Mouse (Mus musculus): Measurements from ENCODE around the gene Batf3.
"Not testable (repeated sequence)": the region's sequence is repeated elsewhere in the genome, so short reads cannot be mapped to it uniquely, and the experiment has no call there.

Gene Batf3

DNA sequence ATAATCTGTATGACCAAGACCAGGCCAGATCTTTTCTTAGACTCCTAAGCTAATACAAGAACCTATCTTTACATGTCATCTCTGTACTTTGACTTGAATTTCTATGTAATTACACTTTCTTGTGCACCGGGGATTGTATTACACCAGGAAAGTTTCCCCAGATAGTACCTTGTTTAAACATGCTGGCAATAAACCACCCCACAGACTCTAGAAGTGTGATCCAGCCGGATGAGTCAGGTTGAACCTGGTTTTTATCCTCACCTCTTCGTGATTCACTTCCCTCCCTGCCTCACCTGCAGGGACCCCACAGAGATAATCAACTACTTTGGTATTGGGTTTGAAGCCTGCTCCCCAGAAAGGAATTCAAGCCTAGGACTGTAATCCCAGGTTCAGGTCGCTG, 37.8 kb downstream of the Batf3 start:
- no peak for DNase-seq

DNA sequence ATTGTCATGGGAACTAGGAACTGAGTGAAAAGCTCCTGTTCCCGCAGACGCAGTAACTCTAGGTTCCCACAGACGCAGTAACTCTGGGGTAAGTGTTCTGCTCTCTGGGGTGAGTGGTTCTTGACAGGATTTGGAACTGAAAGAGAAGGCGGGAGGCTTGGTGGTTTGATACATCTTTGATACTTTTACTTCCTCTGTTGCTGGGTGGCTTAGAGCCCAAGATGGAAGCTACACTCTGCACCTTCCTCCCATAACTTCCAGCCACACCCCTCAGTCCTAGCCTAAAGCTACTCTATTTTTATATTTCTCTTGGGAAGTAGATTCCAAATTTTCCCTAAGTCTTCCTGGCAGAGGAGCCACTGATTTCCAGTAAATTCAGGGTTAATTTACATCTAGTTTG, 40.8 kb downstream of the Batf3 start:
- no peak for DNase-seq

DNA sequence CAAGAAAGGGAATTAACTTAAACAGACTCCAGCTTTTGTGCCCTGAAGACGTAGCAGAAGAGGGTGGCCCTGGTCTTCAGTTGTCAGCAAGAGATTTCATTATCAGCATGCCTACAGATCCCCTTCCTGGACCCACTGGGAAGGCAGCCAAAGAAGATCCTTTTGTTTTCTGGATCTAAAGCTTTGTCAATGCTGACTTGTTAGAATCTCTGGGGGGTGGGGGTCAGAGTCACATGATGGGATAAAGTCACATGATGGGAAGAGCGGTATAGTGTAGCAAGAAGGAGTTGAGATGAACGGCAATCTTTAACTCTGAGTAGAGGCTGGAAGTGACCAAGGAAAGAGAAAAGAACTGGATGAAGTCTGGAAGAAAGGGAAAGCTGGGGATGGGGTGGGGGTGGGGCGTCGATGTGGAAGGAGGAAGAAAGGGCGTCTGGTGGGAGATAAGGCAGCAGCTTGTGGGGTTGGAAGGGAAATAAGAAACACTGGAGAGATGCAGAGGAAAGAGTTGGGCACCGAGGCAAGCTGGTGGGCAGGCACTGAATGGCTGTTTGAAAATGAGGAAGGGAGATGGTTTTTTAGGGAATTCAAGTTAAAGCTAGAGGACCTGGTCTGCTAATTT, 41.3 kb downstream of the Batf3 start:
- DNase-seq, result no peak

DNA sequence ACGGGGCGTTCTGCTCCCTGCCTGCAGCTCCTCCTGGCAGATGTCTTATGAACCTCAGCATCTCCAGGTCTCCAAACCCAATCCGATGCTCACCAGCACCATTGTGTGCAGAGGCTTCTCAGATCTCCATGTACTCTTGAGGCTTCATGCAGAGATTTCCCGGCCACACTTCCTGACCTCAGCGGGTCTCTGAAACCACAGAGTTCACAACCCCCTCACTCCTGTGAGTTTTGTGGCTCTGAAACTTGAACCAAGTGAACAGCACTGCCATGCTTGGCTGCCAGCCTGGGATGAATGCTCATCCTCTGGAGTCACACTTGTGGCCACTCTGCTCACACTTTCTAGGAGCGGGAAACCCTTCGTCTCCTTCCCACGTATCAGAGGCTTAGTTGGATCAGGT, 43.3 kb downstream of the Batf3 start:
- DNase-seq, result no peak

DNA sequence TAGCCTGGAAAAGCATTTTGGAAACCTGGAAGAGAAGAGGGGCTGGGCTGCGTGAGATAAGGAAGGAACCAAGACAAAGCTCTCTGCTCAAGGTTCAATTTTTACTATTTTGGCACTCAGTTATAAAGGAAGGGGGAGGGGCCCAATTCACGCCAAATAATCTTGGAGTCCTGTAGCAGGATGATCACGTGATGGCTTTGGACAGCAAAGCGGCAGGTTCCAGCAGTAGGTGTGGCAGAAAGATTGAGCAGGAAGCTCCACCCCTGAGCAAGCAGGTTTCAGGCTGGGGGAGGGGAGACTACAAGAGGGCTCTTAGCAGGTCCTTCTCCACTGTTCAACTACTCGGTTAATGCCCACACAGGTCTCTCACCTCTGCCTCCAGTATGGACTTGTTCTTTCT, 51.8 kb downstream of the Batf3 start:
- DNase-seq, result not testable (repeated sequence)

DNA sequence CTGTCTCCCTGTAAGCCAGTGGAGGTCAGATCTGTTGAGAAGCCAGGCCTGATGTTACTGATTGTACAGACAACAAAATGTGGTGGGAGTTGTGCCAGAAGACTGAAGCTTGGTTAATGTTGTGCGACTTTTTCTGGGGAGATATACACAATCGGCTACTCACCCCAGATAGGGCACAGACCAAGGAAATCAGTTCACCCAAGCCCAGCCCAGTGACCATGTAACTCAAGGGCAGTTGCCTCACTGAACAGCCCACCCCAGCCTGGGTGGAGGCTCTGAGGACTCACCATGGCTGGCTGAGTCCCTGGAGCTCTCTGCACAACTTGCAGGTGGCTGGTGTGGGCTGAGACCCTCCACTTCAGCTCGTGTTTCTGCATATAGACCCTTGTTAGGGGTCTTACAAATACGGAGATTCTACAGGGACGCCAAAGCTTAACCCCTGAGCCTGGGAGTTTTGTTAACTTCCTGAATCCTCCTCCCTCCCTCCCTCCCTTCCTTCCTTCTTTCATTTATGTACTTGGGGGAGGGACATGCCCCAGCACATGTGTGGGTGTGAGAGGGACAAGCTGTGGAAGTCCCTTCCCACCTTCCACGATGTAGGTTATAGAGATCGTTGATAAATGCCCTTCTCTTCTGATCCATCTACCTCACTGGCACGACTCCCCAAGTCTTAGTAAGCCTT, 53.4 kb downstream of the Batf3 start:
- DNase-seq, result no peak

DNA sequence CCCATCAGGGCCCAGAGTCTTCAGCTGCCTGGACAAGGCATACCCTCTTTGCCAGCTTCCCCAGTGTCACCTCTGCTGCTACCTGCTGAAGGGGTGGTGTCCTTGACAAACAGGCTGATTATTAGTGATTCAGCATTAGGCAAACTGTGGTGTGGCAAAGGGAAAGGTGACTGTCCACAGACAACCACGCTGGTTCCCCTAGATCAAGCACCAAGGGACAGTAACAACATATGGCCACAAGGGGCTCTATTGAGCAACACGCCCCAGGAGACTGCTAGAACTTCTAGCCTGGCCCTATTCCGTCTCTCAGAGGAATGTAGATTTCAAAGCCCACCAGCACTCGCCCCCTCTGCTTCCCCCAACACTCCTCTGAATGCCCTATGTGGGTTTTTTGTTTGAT, 55.4 kb downstream of the Batf3 start:
- DNase-seq, result no peak

DNA sequence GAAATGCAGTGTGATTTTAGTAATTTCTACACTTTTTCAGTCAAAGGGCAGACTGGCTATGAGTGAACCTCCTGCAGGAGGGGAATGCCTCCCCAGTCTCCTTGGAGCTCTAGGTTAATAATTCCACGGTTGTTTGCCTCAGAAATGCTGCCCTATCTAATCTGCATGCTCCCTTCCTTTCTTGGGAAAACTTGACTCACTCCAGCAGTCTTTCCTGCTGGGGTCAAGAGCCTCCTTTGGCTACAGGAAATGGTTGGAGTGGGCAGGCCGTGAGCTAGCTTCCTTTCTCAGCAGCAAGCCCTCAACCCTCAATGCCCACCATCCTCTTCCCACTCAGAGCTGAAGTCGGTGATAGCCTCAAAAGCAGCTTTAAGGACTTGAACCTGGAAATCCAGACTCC, 56.7 kb downstream of the Batf3 start:
- DNase-seq, result no peak

Data from layer of hippocampus, adult 9-11 months (tissue).